Mouse (Mus musculus): Measurements from ENCODE around the gene Dock2. TPM values are rescaled to one million over a fixed set of nuclear protein-coding genes. Genes with fewer than 3 reads are reported as not detected.

Dock2 gene
- total RNA-seq, 4 experiments from 2014 or later = 0.39 to 0.67 (median 0.50) TPM

- DNase-seq (ENCODE audit: low spot score in 2 of 2) = no peak
Observed at GRCm38 (mm10) chr11:34528006-34528405, 255.7 kb downstream of the Dock2 start.

GRCm38 (mm10) chr11:34527238-34527637 lies 256.5 kb downstream of the Dock2 start:
- DNase-seq (ENCODE audit: low spot score in 2 of 2) = no peak

- DNase-seq (ENCODE audit: low spot score in 2 of 2) = no peak
Observed at GRCm38 (mm10) chr11:34525096-34525891, 258.4 kb downstream of the Dock2 start.

GRCm38 (mm10) chr11:34524586-34524985 lies 259.1 kb downstream of the Dock2 start:
- no peak for DNase-seq (ENCODE audit: low spot score in 2 of 2)

GRCm38 (mm10) chr11:34518566-34518965 lies 265.1 kb downstream of the Dock2 start:
- no peak for DNase-seq (ENCODE audit: low spot score in 2 of 2)

- DNase-seq (ENCODE audit: low spot score in 2 of 2) = no peak
Observed at GRCm38 (mm10) chr11:34516971-34517370, 266.7 kb downstream of the Dock2 start.

- DNase-seq (ENCODE audit: low spot score in 2 of 2) = no peak
Observed at GRCm38 (mm10) chr11:34515301-34515700, 268.4 kb downstream of the Dock2 start.

- no peak for DNase-seq (ENCODE audit: low spot score in 2 of 2)
Observed at GRCm38 (mm10) chr11:34506390-34506789, 277.3 kb downstream of the Dock2 start.

- no peak for DNase-seq (ENCODE audit: low spot score in 2 of 2)
Observed at GRCm38 (mm10) chr11:34499663-34500062, 284.0 kb downstream of the Dock2 start.

- no peak for DNase-seq (ENCODE audit: low spot score in 2 of 2)
Observed at GRCm38 (mm10) chr11:34494682-34495081, 289.0 kb downstream of the Dock2 start.

- no peak for DNase-seq (ENCODE audit: low spot score in 2 of 2)
Observed at GRCm38 (mm10) chr11:34492986-34493385, 290.7 kb downstream of the Dock2 start.

- no peak for DNase-seq (ENCODE audit: low spot score in 2 of 2)
Observed at GRCm38 (mm10) chr11:34492223-34492622, 291.5 kb downstream of the Dock2 start.

- DNase-seq (ENCODE audit: low spot score in 2 of 2) = no peak
Observed at GRCm38 (mm10) chr11:34489548-34489947, 294.1 kb downstream of the Dock2 start.

- no peak for DNase-seq (ENCODE audit: low spot score in 2 of 2)
Observed at GRCm38 (mm10) chr11:34479301-34479700, 304.4 kb downstream of the Dock2 start.

GRCm38 (mm10) chr11:34469792-34470191 lies 313.9 kb downstream of the Dock2 start:
- DNase-seq (ENCODE audit: low spot score in 2 of 2) = no peak

GRCm38 (mm10) chr11:34468571-34468970 lies 315.1 kb downstream of the Dock2 start:
- DNase-seq (ENCODE audit: low spot score in 2 of 2) = no peak

- DNase-seq (ENCODE audit: low spot score in 2 of 2) = no peak
Observed at GRCm38 (mm10) chr11:34467056-34467455, 316.6 kb downstream of the Dock2 start.

GRCm38 (mm10) chr11:34449944-34450343 lies 333.7 kb downstream of the Dock2 start:
- DNase-seq (ENCODE audit: low spot score in 2 of 2) = no peak

- DNase-seq (ENCODE audit: low spot score in 2 of 2) = no peak
Observed at GRCm38 (mm10) chr11:34447891-34448290, 335.8 kb downstream of the Dock2 start.

GRCm38 (mm10) chr11:34438429-34438828 lies 345.3 kb downstream of the Dock2 start:
- DNase-seq (ENCODE audit: low spot score in 2 of 2) = no peak

- DNase-seq (ENCODE audit: low spot score in 2 of 2) = no peak
Observed at GRCm38 (mm10) chr11:34437446-34437845, 346.2 kb downstream of the Dock2 start.

GRCm38 (mm10) chr11:34431978-34432377 lies 351.7 kb downstream of the Dock2 start:
- DNase-seq (ENCODE audit: low spot score in 2 of 2) = no peak

- DNase-seq (ENCODE audit: low spot score in 2 of 2) = no peak
Observed at GRCm38 (mm10) chr11:34431371-34431770, 352.3 kb downstream of the Dock2 start.
